Mouse (Mus musculus): ENCODE measurements around the gene Sash1.

GRCm38 (mm10) chr10:8898099-8898777 is 12.4 kb upstream of the Sash1 start:
- TF ChIP-seq POLR2A (IDR thresholded peaks at IDR 0.05; ENCODE audit: extremely low read depth, insufficient read depth, low read length) (no peak), CTCF (IDR thresholded peaks at IDR 0.05; ENCODE audit: extremely low read depth, insufficient read depth, low read length) (no peak)

All from cortical plate, adult 2 months (tissue).